Mouse (Mus musculus) liver, embryonic 14.5 days (tissue): Measurements from ENCODE around the gene Aldh1a1. TPM values are rescaled to one million over a fixed set of nuclear protein-coding genes. Genes with fewer than 3 reads are reported as not detected.
"Not testable (repeated sequence)": the region's sequence is repeated elsewhere in the genome, so short reads cannot be mapped to it uniquely, and the experiment has no call there.

Source experiments
- ATAC-seq: fragments of 200-750 bp; cut with Nextera tagmentation; 2 replicates; pipeline ENCODE4 v1.8.0; 2017; ENCODE audit warnings: moderate number of reproducible peaks, mild to moderate bottlenecking, moderate library complexity; ENCODE audit not compliant: insufficient read depth
- DNase-seq, 3 experiments: peaks; one replicate each; pipeline ENCODE4 v3.0.0-alpha.2; 2012 to 2013; ENCODE audit warnings: low read depth in 3 of 3, low spot score in 3 of 3
- H3K27ac ChIP-seq: fragments of 300-500 bp; sonication (generic); 2 replicates; pipeline ENCODE4 v1.5.1; 2014; ENCODE audit warnings: moderate library complexity, mild to moderate bottlenecking, control low read depth, inconsistent platforms
- H3K27me3 ChIP-seq: fragments of 300-500 bp; sonication (generic); 2 replicates; pipeline ENCODE4 v1.6.1; 2014; ENCODE audit warnings: mild to moderate bottlenecking, low read length, moderate library complexity; ENCODE audit not compliant: control insufficient read depth, insufficient read depth
- H3K36me3 ChIP-seq: fragments of 300-500 bp; sonication (generic); replicated peaks from 2 replicates; pipeline ENCODE4 v1.6.1; 2014; ENCODE audit warnings: low read depth; ENCODE audit not compliant: control insufficient read depth, insufficient read depth
- H3K4me1 ChIP-seq, 2 experiments: fragments of 200-500 bp in 1 of 2; fragments of 300-500 bp in 1 of 2; sonication (generic) in 1 of 2; replicated peaks; 2 replicates each; pipeline ENCODE4 v1.6.1; 2012 to 2014; ENCODE audit warnings: antibody characterized with exemption in 1 of 2, inconsistent platforms in 1 of 2, low read length in 1 of 2; ENCODE audit not compliant: control insufficient read depth in 2 of 2, insufficient read depth in 2 of 2
- H3K4me2 ChIP-seq: fragments of 300-500 bp; sonication (generic); 2 replicates; pipeline ENCODE4 v1.6.1; 2014; ENCODE audit warnings: low read depth, mild to moderate bottlenecking, control low read depth, moderate library complexity
- H3K4me3 ChIP-seq, 2 experiments: fragments of 200-500 bp in 1 of 2; fragments of 300-500 bp in 1 of 2; sonication (generic) in 1 of 2; 2 replicates each; pipeline ENCODE4 v1.5.1; 2012 to 2014; ENCODE audit warnings: low read depth in 2 of 2, low read length in 2 of 2, mild to moderate bottlenecking in 2 of 2, control low read depth in 1 of 2, inconsistent platforms in 1 of 2, moderate library complexity in 1 of 2; ENCODE audit not compliant: insufficient read depth in 1 of 2
- H3K9ac ChIP-seq: fragments of 300-500 bp; sonication (generic); replicated peaks from 2 replicates; pipeline ENCODE4 v1.6.1; 2014; ENCODE audit warnings: mild to moderate bottlenecking, control low read depth, moderate library complexity
- H3K9me3 ChIP-seq: fragments of 300-500 bp; sonication (generic); 2 replicates; pipeline ENCODE4 v1.6.1; 2016; ENCODE audit warnings: low read length, mixed read lengths; ENCODE audit not compliant: control insufficient read depth
- CTCF ChIP-seq: IDR thresholded peaks from 2 replicates; pipeline ENCODE4 v1.5.1; 2016; ENCODE audit warnings: antibody characterized with exemption, low read depth, control low read depth
- EP300 ChIP-seq: IDR thresholded peaks from 2 replicates; pipeline ENCODE4 v1.6.1; 2016; ENCODE audit warnings: antibody characterized with exemption, low read depth
- WGBS: fragments of 180-500 bp; shearing (Covaris S2); extraction: QIAGEN DNeasy Blood & Tissue Kit; methylation state at CpG from one replicate; pipeline ENCODE4 v1.1.7; 2014; ENCODE audit not compliant: insufficient replicate concordance; 5-methylcytosine and 5-hydroxymethylcytosine counted together
- polyA plus RNA-seq, 2 experiments: library from polyadenylated mRNA; depleted of rRNA in 1 of 2; stranded (reverse) in 1 of 2; unstranded in 1 of 2; fragments of >200 nt; fragmentation: Nextera tagmentation in 1 of 2; extraction: Ambion mirVana in 1 of 2; gene quantifications; 2 replicates each; pipeline versions ENCODE4 v1.2.1 to v1.2.3; 2012 to 2014

Aldh1a1 gene
- polyA plus RNA-seq, 2 experiments = 0.61 to 0.94 TPM

DNA sequence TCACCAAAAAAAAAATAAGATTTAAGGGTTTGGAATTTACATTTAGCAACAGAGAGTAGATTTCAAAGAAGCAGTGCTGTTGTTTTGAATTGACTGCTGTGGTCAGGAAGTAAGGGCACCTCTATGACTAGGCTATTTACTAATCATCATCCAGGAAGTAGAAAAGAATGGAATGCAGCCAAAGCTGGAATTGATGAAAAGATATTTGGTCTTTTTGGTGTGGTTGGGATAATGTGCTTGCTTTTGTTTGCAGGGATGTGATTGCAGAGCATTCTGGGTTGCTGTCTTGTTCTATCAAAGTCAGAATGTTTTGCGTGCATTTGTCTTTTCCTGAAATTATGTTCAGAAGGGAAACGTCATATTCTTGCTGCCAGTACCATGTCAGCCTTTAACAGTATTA lies 20.7 kb downstream of the Aldh1a1 start:
- no peak for TF ChIP-seq EP300
- TF ChIP-seq CTCF = no peak
- Histone ChIP-seq H3K27ac (no peak overlapping the region), H3K27me3 (no peaks in the 10 kb centered on the region), H3K4me2 (no peak overlapping the region), H3K9me3 (no peaks in the 10 kb centered on the region), H3K4me3 (no peak overlapping the region), H3K36me3 (no peaks in the 10 kb centered on the region), H3K4me1 (no peaks in the 10 kb centered on the region), H3K9ac (no peak overlapping the region)
- WGBS = 63% methylated on average over 2 of the region's 2 CpGs
- DNase-seq = no peak
- ATAC-seq = no peak

DNA sequence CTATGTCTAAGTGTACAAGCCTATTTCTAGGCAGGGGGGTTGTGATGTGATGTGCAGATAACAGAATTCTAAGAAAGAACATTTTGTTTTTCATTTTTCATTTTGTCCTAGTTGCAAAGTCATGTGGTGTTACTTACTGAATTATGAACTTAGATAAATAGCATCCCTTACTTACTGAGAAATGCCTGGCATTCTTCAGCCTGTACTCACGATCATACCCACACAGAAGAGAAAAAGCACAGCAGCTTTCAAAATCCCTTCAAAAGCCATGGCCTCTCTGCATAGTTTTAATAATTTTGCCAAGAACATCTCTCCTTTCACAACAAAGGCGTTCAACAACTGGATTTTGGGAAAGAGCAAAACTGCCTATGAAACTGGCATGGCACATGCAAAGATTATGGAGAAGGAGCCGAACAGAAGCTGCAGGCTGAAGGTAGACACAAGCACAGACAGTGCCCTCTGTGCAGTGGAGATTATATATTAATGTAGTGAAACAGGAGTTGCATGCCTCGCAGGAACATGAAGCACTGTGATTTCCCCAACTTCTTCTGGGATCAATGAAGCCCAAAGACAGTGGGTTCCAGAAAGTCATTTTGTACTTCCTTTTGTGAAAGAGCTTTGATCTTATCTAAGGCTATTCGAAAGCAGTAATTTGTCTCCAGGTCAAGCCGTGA lies 21.3 kb downstream of the Aldh1a1 start:
- Histone ChIP-seq H3K9ac (no peak overlapping the region), H3K4me3 (no peak overlapping the region), H3K27ac (no peak overlapping the region), H3K9me3 (no peaks in the 10 kb centered on the region), H3K4me2 (no peak overlapping the region), H3K4me1 (no peaks in the 10 kb centered on the region), H3K27me3 (no peaks in the 10 kb centered on the region), H3K36me3 (no peaks in the 10 kb centered on the region)
- no peak for DNase-seq
- 54% methylated on average over 6 of the region's 6 CpGs for WGBS
- TF ChIP-seq CTCF (no peak), EP300 (no peak)
- ATAC-seq = no peak

DNA sequence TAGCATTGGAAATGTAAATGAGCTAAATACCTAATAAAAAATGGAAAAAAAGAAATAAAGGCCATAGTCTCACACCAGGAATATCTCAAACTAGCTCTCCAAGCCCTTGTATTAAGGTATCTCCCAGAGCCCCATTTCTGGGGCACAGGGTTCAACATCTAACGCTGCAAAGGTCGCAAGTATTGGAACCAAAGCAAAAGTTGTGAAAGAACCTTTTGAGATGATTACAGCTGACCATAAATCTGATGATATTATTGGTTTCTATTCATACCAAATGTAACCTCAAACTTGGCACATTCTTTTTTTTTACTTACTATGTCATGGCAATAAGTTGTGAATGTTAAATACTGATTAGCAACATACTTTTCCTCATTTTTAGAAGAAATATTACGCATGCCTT lies 24.0 kb downstream of the Aldh1a1 start:
- no peaks in the 10 kb centered on the region for H3K4me1 ChIP-seq
- no peak overlapping the region for H3K4me3 ChIP-seq
- H3K9me3 ChIP-seq = no peaks in the 10 kb centered on the region
- 72% methylated on average over 3 of the region's 3 CpGs for WGBS
- no peaks in the 10 kb centered on the region for H3K27me3 ChIP-seq
- TF ChIP-seq CTCF (no peak), EP300 (no peak)
- DNase-seq = no peak
- no peaks in the 10 kb centered on the region for H3K36me3 ChIP-seq
- H3K27ac ChIP-seq = no peak overlapping the region
- no peak overlapping the region for H3K9ac ChIP-seq
- ATAC-seq = no peak
- no peak overlapping the region for H3K4me2 ChIP-seq

DNA sequence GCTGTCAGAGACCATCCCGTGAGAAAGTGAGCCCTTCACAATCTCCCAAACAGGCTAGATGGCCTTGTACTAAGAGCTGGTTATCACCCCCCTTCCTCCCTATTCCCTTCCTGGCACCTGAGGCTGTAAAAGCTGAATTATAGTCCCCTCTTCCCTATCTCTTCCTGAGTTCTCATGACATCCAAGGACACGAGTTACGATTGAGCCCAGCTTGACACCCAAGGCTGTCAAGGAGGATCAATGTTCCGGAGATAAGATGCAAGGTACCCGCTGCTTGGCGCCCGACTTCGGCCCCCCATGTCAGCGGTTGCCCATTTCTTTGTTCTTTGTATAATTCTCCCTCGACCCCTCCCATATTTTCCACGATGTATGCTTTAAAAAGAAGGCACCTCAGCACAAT lies 36.6 kb downstream of the Aldh1a1 start:
- H3K27ac ChIP-seq, DNase-seq, ATAC-seq, H3K4me1 ChIP-seq, H3K4me3 ChIP-seq, H3K9ac ChIP-seq, H3K27me3 ChIP-seq, H3K9me3 ChIP-seq, H3K4me2 ChIP-seq, H3K36me3 ChIP-seq: not testable (repeated sequence)
- WGBS = 66% methylated on average over 11 of the region's 11 CpGs

DNA sequence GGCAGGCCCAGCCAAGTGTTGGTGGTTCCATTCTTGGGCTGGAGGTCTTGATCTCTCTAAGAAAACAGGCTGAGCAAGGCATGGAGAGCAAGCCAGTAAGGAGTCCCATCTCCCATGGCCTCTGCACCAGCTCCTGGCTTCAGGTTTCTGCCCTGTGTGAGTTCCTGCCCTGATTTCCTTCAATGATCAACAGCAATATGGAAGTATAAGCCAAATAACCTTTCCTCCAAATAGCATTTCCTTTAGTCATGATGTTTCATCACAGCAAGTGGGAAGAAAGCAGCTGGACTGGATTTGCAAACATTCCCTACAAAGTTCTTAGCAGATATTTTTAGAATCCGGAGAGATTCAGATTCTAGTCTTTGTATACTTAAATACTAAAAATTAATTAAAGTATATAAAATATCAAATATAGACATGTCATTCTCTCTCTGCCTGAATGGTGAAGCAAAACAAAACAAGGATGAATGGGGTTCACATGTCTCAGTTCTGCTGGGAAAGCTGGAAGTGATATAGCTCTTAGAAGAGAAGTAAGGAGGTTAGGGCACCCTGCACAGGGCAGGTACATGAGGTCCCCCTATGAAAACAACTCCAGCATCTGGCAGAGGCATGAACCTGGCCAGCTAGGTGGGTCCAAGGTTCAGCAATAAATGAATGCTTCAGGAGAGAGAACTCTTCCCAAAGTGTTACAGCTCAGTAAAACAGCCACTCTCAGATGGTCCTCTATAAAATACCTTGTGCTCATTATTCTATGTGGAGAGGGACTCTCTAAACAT lies 37.6 kb downstream of the Aldh1a1 start:
- Histone ChIP-seq H3K36me3 (no peaks in the 10 kb centered on the region), H3K27me3 (no peaks in the 10 kb centered on the region), H3K9ac (no peak overlapping the region), H3K27ac (no peak overlapping the region), H3K9me3 (no peaks in the 10 kb centered on the region), H3K4me3 (no peak overlapping the region), H3K4me1 (no peaks in the 10 kb centered on the region), H3K4me2 (no peak overlapping the region)
- ATAC-seq (no peak), DNase-seq (no peak)
- TF ChIP-seq EP300 (no peak), CTCF (no peak)
- 73% methylated on average over 1 of the region's 1 CpGs for WGBS
